16 mouse cellular contexts compared by ENCODE assay signal in the genomic region with DNA sequence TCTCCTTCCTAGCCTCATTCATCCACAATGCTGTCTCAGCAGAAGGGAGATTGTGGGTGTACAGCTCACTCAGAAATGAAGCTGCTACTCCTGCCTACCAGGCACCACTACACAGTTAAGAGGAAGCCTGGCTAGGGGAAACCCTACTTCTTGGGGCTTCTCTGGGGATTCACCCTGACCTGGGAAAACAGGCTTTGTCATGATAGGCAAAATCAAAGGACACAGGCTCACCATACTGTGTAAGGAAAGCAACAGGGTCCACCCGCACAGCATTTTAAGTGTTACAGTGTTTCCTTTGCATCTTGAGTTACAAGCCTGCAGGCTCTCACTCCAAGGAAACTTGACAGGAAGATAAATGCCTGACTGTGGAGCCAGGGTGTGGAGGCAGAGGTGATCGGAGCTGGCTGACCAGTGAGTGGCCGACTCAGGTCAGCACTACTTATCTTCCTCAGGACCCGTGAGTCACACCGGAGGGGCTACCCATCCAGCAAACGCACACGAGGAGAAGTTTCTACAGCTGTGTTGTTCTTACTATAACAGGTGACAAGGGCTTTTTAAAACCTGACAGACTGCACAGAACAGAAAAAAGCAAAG. TPM values are rescaled to one million over a fixed set of nuclear protein-coding genes. Genes with fewer than 3 reads are reported as not detected.
DNase-seq lines count a peak whose midpoint lies in the region; ATAC-seq and TF ChIP-seq lines count a peak whose summit lies in the region.
"Had no signal": no experiment of that assay in that cellular context is flagged by ENCODE, and none has a peak within 500 bp of the region (broad histone marks: within the 10 kb centered on the region; RNA-seq: fewer than 3 reads in every experiment).

No protein-coding gene starts in this region.

- no peaks in the 10 kb centered on the region for H3K79me2 ChIP-seq in CH12.LX (replicated peaks; ENCODE audit: control insufficient read depth, extremely low read depth, insufficient read depth, poor library complexity, severe bottlenecking)

- in situ Hi-C loops in CH12.LX (cut with MboI; ENCODE audit: low pct_ligation_motif_present, low pct_unique_long_range_greater_than_20kb, low sequenced_read_pairs) = loop anchor here (10.0 kb wide), 1 partner anchor 290 kb away; no protein-coding TSS in a partner anchor

- TF ChIP-seq POLR2A in CH12.LX (IDR thresholded peaks at IDR 0.05; ENCODE audit: low read depth, low read length) = no peak

- dilution Hi-C loops in CH12.LX (cut with MboI; ENCODE audit: extremely low pct_ligation_motif_present, extremely low pct_unique_long_range_greater_than_20kb, low sequenced_read_pairs) = no loop called here

- H3K4me2 ChIP-seq in heart, embryonic 15.5 days = no peak overlapping the region
- H3K4me2 ChIP-seq in heart, embryonic 11.5 days = no peak overlapping the region
- no peak overlapping the region for H3K4me2 ChIP-seq in kidney, embryonic 16.5 days (replicated peaks; ENCODE audit: low read depth, low read length)
- peak overlapping the region; percentile 77 for H3K4me2 ChIP-seq in CH12.LX (ENCODE audit: insufficient read depth, low read depth, poor library complexity, severe bottlenecking)
- H3K4me2 ChIP-seq: embryonic facial prominence, embryonic 12.5 days; liver, embryonic 11.5 days had no signal

- ATAC-seq in heart, embryonic 15.5 days (replicated peaks; ENCODE audit: insufficient number of reproducible peaks, insufficient read depth, low FRiP score, low read depth) = no peak
- ATAC-seq in heart, embryonic 11.5 days (replicated peaks; ENCODE audit: insufficient number of reproducible peaks, low FRiP score, low TSS enrichment) = no peak
- ATAC-seq in kidney, embryonic 16.5 days (ENCODE audit: low FRiP score, low TSS enrichment) = peak; percentile 71
- ATAC-seq: forebrain, postnatal 0 days; hindbrain, embryonic 16.5 days; liver, postnatal 0 days; midbrain, embryonic 16.5 days had no signal

- no peak overlapping the region for H3K4me3 ChIP-seq in heart, embryonic 15.5 days
- H3K4me3 ChIP-seq in heart, embryonic 11.5 days (ENCODE audit: low read depth, low read length) = no peak overlapping the region
- H3K4me3 ChIP-seq in kidney, embryonic 16.5 days (ENCODE audit: low read length) = no peak overlapping the region
- H3K4me3 ChIP-seq in CH12.LX (replicated peaks in 1 of 3; ENCODE audit: low read depth in 2 of 3, low read length in 2 of 3, poor library complexity in 1 of 3) = peak overlapping the region in 2 of 3 experiments; percentile 12 to 29
- H3K4me3 ChIP-seq: embryonic facial prominence, embryonic 12.5 days; midbrain, embryonic 10.5 days had no signal

- no peaks in the 10 kb centered on the region for H3K27me3 ChIP-seq in heart, embryonic 15.5 days
- no peaks in the 10 kb centered on the region for H3K27me3 ChIP-seq in heart, embryonic 11.5 days (ENCODE audit: control insufficient read depth, insufficient read depth, low read length)
- H3K27me3 ChIP-seq in kidney, embryonic 16.5 days (ENCODE audit: insufficient read depth, low read length) = no peaks in the 10 kb centered on the region
- H3K27me3 ChIP-seq in CH12.LX (replicated peaks) = no peaks in the 10 kb centered on the region
- H3K27me3 ChIP-seq: embryonic facial prominence, embryonic 12.5 days had no signal

- H3K36me3 ChIP-seq in heart, embryonic 15.5 days = no peaks in the 10 kb centered on the region
- H3K36me3 ChIP-seq in heart, embryonic 11.5 days (ENCODE audit: control insufficient read depth, insufficient read depth, low read length) = peaks cover 3% of the 10 kb centered on the region; the same call in 1 of the 2 replicates
- H3K36me3 ChIP-seq in kidney, embryonic 16.5 days (ENCODE audit: insufficient read depth, low read length) = peaks cover 7% of the 10 kb centered on the region
- H3K36me3 ChIP-seq in CH12.LX (replicated peaks in 1 of 2; ENCODE audit: control insufficient read depth in 1 of 2, insufficient read depth in 1 of 2, low read length in 1 of 2) = no peaks in the 10 kb centered on the region

- WGBS in heart, embryonic 15.5 days = 27% methylated on average over 7 of the region's 7 CpGs
- WGBS in heart, embryonic 11.5 days (ENCODE audit: insufficient replicate concordance) = 18% methylated on average over 7 of the region's 7 CpGs
- WGBS in kidney, embryonic 16.5 days = 7% methylated on average over 7 of the region's 7 CpGs

- peak overlapping the region; percentile 24; the same call in 1 of the 2 replicates for H3K27ac ChIP-seq in heart, embryonic 15.5 days
- no peak overlapping the region for H3K27ac ChIP-seq in heart, embryonic 11.5 days (ENCODE audit: low read depth, low read length)
- peak overlapping the region; percentile 31; the same call in 1 of the 2 replicates for H3K27ac ChIP-seq in kidney, embryonic 16.5 days (ENCODE audit: low read length)
- peak overlapping the region; percentile 61 for H3K27ac ChIP-seq in CH12.LX (ENCODE audit: insufficient read depth, low read depth)
- H3K27ac ChIP-seq: embryonic facial prominence, embryonic 12.5 days; macrophage; midbrain, embryonic 10.5 days had no signal

- peak; percentile 56; the same call in 1 of the 2 replicates for TF ChIP-seq EP300 in CH12.LX (IDR thresholded peaks at IDR 0.05; ENCODE audit: low read length)

- peaks cover 28% of the 10 kb centered on the region for H3K4me1 ChIP-seq in heart, embryonic 15.5 days (replicated peaks)
- H3K4me1 ChIP-seq in heart, embryonic 11.5 days (ENCODE audit: control insufficient read depth, insufficient read depth, low read length) = peaks cover 24% of the 10 kb centered on the region
- H3K4me1 ChIP-seq in kidney, embryonic 16.5 days (ENCODE audit: insufficient read depth, low read length) = peaks cover 32% of the 10 kb centered on the region
- peaks cover 22 to 65% of the 10 kb centered on the region in 2 experiments for H3K4me1 ChIP-seq in CH12.LX (ENCODE audit: control insufficient read depth in 1 of 2, insufficient read depth in 2 of 2)

- no peaks in the 10 kb centered on the region for H3K9me3 ChIP-seq in heart, embryonic 15.5 days (replicated peaks)
- H3K9me3 ChIP-seq in heart, embryonic 11.5 days (replicated peaks; ENCODE audit: control insufficient read depth, low read length) = no peaks in the 10 kb centered on the region
- H3K9me3 ChIP-seq in kidney, embryonic 16.5 days (ENCODE audit: low read length) = no peaks in the 10 kb centered on the region
- H3K9me3 ChIP-seq in CH12.LX (replicated peaks; ENCODE audit: low read length) = peaks cover 6% of the 10 kb centered on the region
- H3K9me3 ChIP-seq: embryonic facial prominence, embryonic 12.5 days had no signal

- no peak for DNase-seq in kidney, adult 18-20 months
- peak; percentile 76 for DNase-seq in CH12.LX (ENCODE audit: extremely low read depth)
- peak; percentile 37 for DNase-seq in mesoderm, embryonic 11.5 days (ENCODE audit: low read depth, low spot score)
- DNase-seq in yolk sac, embryonic 10.5 days (ENCODE audit: low spot score) = no peak
- DNase-seq: heart, adult 11 months had no signal

- TF ChIP-seq CTCF in CH12.LX (conservative IDR thresholded peaks at IDR 0.05 in 1 of 2, IDR thresholded peaks at IDR 0.05 in 1 of 2; ENCODE audit: low read depth in 2 of 2, low read length in 2 of 2) = no peak

- no peak for TF ChIP-seq RAD21 in CH12.LX (IDR thresholded peaks at IDR 0.05; ENCODE audit: low read depth, low read length)

- H3K9ac ChIP-seq in heart, embryonic 15.5 days = no peak overlapping the region
- no peak overlapping the region for H3K9ac ChIP-seq in heart, embryonic 11.5 days (ENCODE audit: low read depth, low read length)
- H3K9ac ChIP-seq in kidney, embryonic 16.5 days (replicated peaks; ENCODE audit: low read length) = no peak overlapping the region
- H3K9ac ChIP-seq in CH12.LX (ENCODE audit: insufficient read depth, low read depth) = peak overlapping the region; percentile 21; the same call in 1 of the 2 replicates
- H3K9ac ChIP-seq: embryonic facial prominence, embryonic 12.5 days; forebrain, postnatal 0 days; liver, postnatal 0 days had no signal

TF ChIP-seq in CH12.LX, 34 proteins besides CTCF, POLR2A, EP300 and RAD21 (continues in another document):
- TF ChIP-seq MYC (IDR thresholded peaks at IDR 0.05; ENCODE audit: low read depth, low read length) = no peak
- TF ChIP-seq ZC3H11A (IDR thresholded peaks at IDR 0.05; ENCODE audit: low read depth, low read length) = no peak
- 0 out of 2 replicates have a peak, but pooled peaks have one; percentile 45 for TF ChIP-seq UBTF (IDR thresholded peaks at IDR 0.05; ENCODE audit: low read depth, low read length)
- TF ChIP-seq CHD2 (IDR thresholded peaks at IDR 0.05; ENCODE audit: low read length) = no peak
- no peak for TF ChIP-seq USF2 (conservative IDR thresholded peaks at IDR 0.05; ENCODE audit: low read depth, low read length)
- TF ChIP-seq ETS1 (conservative IDR thresholded peaks at IDR 0.05; ENCODE audit: low read depth, low read length) = peak; percentile 30; the same call in 1 of the 2 replicates
- TF ChIP-seq MXI1 (IDR thresholded peaks at IDR 0.05; ENCODE audit: low read depth, low read length) = no peak; the same call in 1 of the 2 replicates
- TF ChIP-seq ZMIZ1 (IDR thresholded peaks at IDR 0.05; ENCODE audit: low read depth, low read length) = no peak
- TF ChIP-seq JUND (conservative IDR thresholded peaks at IDR 0.05; ENCODE audit: low read depth, low read length) = no peak
- TF ChIP-seq MAX (IDR thresholded peaks at IDR 0.05; ENCODE audit: low read length) = no peak
- no peak for TF ChIP-seq MAZ (IDR thresholded peaks at IDR 0.05; ENCODE audit: low read depth, low read length)
- peak; percentile 58; the same call in 1 of the 2 replicates for TF ChIP-seq SIN3A (IDR thresholded peaks at IDR 0.05; ENCODE audit: low read length)
- no peak for TF ChIP-seq ZKSCAN1 (IDR thresholded peaks at IDR 0.05; ENCODE audit: borderline replicate concordance, low read depth, low read length)
- no peak for TF ChIP-seq ELF1 (IDR thresholded peaks at IDR 0.05; ENCODE audit: low read depth, low read length)
- no peak for TF ChIP-seq SMC3 (IDR thresholded peaks at IDR 0.05; ENCODE audit: low read depth, low read length)
- TF ChIP-seq PAX5 (IDR thresholded peaks at IDR 0.05; ENCODE audit: low read length) = no peak
- TF ChIP-seq JUN (IDR thresholded peaks at IDR 0.05; ENCODE audit: insufficient read depth, low read depth, low read length) = no peak
- no peak for TF ChIP-seq HCFC1 (IDR thresholded peaks at IDR 0.05; ENCODE audit: low read depth, low read length)
- TF ChIP-seq TBP (conservative IDR thresholded peaks at IDR 0.05; ENCODE audit: low read depth, low read length) = no peak
- TF ChIP-seq TCF12 (IDR thresholded peaks at IDR 0.05; ENCODE audit: low read depth, low read length) = peak; percentile 21; the same call in 1 of the 2 replicates

RNA-seq across cellular contexts. Expression of a gene that starts 38.7 kb away (rescaled TPM):
- polyA plus RNA-seq in heart, embryonic 15.5 days (2015; fragmentation: Nextera tagmentation; extraction: Ambion mirVana) = 34.5 and 43.1 TPM in 2 replicates
- 102 and 108 TPM in 2 replicates for polyA plus RNA-seq in heart, embryonic 11.5 days (2014; fragmentation: Nextera tagmentation; extraction: Ambion mirVana)
- 84.5 and 98.6 TPM in 2 replicates for polyA plus RNA-seq in kidney, embryonic 16.5 days (2015; fragmentation: Nextera tagmentation; extraction: Ambion mirVana)
- total RNA-seq in CH12.LX (2012; rRNA removed) (0.25 and 0.51 TPM in 2 replicates), CH12.LX (2014; rRNA removed) (0.22 and 0.43 TPM in 2 replicates)
- polyA plus RNA-seq in CH12.LX (2012; ENCODE audit: insufficient read length, low read depth) = 1.3 and 1.5 TPM in 2 replicates

Comparison
In these comparisons a context has a peak if more than half of its experiments do, and no peak if none do; other contexts are left out.
1. H3K4me3 ChIP-seq: peak in CH12.LX (2 of 3); none in heart, embryonic 15.5 days (single experiment), heart, embryonic 11.5 days (single experiment) and kidney, embryonic 16.5 days (single experiment).
2. DNase-seq: peak in CH12.LX (single experiment) and mesoderm, embryonic 11.5 days (single experiment); none in kidney, adult 18-20 months (single experiment) and yolk sac, embryonic 10.5 days (single experiment).
3. RNA of a gene that starts 38.7 kb away (polyA plus RNA-seq): 102 to 108 TPM in heart, embryonic 11.5 days, 84.5 to 98.6 TPM in kidney, embryonic 16.5 days and 34.5 to 43.1 TPM in heart, embryonic 15.5 days; 1.3 to 1.5 TPM in CH12.LX; every median in the first group is over 10 times any median in the second.